Mouse (Mus musculus) MEL (cell line): ENCODE data around the gene En2. TPM values are rescaled to one million over a fixed set of nuclear protein-coding genes. Genes with fewer than 3 reads are reported as not detected.

Experiments
- DNase-seq: peaks from one replicate; pipeline ENCODE4 v3.0.0; 2011; ENCODE audit warnings: low read depth, low spot score
- H3K27ac ChIP-seq: 2 replicates; pipeline ENCODE4 v1.5.1; 2012; ENCODE audit warnings: low read depth, mild to moderate bottlenecking, control low read depth, low read length, moderate library complexity; ENCODE audit not compliant: control insufficient read depth
- H3K27me3 ChIP-seq, 2 experiments: fragments of 150-350 bp in 1 of 2; sonication (generic) in 1 of 2; 2 replicates each; pipeline ENCODE4 v1.6.1; 2012; ENCODE audit warnings: low read length in 2 of 2, mild to moderate bottlenecking in 2 of 2, improper control_type of control experiment in 1 of 2, moderate library complexity in 1 of 2; ENCODE audit not compliant: insufficient read depth in 2 of 2, control insufficient read depth in 1 of 2
- H3K36me3 ChIP-seq, 2 experiments: 2 replicates each; pipeline ENCODE4 v1.6.1; 2012 to 2014; ENCODE audit warnings: low read length in 2 of 2, improper control_type of control experiment in 1 of 2, inconsistent platforms in 1 of 2, mild to moderate bottlenecking in 1 of 2; ENCODE audit not compliant: insufficient read depth in 2 of 2, control insufficient read depth in 1 of 2
- H3K4me1 ChIP-seq, 2 experiments: fragments of 150-350 bp in 1 of 2; sonication (generic) in 1 of 2; 2 replicates each; pipeline ENCODE4 v1.6.1; 2012; ENCODE audit warnings: low read length in 2 of 2, improper control_type of control experiment in 1 of 2, mild to moderate bottlenecking in 1 of 2; ENCODE audit not compliant: insufficient read depth in 2 of 2, control insufficient read depth in 1 of 2
- H3K4me3 ChIP-seq, 2 experiments: fragments of 150-350 bp in 1 of 2; sonication (generic) in 1 of 2; 2 replicates each; pipeline ENCODE4 v1.5.1; 2012; ENCODE audit warnings: low read depth in 2 of 2, low read length in 2 of 2, mild to moderate bottlenecking in 2 of 2, moderate library complexity in 2 of 2, control low read depth in 1 of 2, improper control_type of control experiment in 1 of 2; ENCODE audit not compliant: control insufficient read depth in 1 of 2, insufficient read depth in 1 of 2
- H3K79me2 ChIP-seq: 2 replicates; pipeline ENCODE4 v1.6.1; 2012; ENCODE audit warnings: mild to moderate bottlenecking, low read length, moderate library complexity; ENCODE audit not compliant: control insufficient read depth, poor library complexity, insufficient read depth
- H3K9ac ChIP-seq: 2 replicates; pipeline ENCODE4 v1.6.1; 2012; ENCODE audit warnings: low read depth, mild to moderate bottlenecking, control low read depth, low read length, moderate library complexity; ENCODE audit not compliant: control insufficient read depth, poor library complexity, severe bottlenecking
- H3K9me3 ChIP-seq: fragments of 150-350 bp; sonication (generic); replicated peaks from 2 replicates; pipeline ENCODE4 v1.6.1; 2012; ENCODE audit warnings: mild to moderate bottlenecking, low read length, improper control_type of control experiment, moderate library complexity; ENCODE audit not compliant: insufficient read depth
- CTCF ChIP-seq, 3 experiments: IDR thresholded peaks in 2 of 3; conservative IDR thresholded peaks in 1 of 3; 2 replicates each; pipeline ENCODE4 v1.5.1; 2011 to 2012; ENCODE audit warnings: low read length in 3 of 3, low read depth in 2 of 3, mild to moderate bottlenecking in 2 of 3, improper control_type of control experiment in 1 of 3, inconsistent platforms in 1 of 3, mixed read lengths in 1 of 3, moderate library complexity in 1 of 3; ENCODE audit not compliant: control insufficient read depth in 1 of 3, insufficient read depth in 1 of 3, poor library complexity in 1 of 3, severe bottlenecking in 1 of 3
- ELF1 ChIP-seq: IDR thresholded peaks from 2 replicates; pipeline ENCODE4 v1.6.1; 2014; ENCODE audit warnings: low read depth, mild to moderate bottlenecking, inconsistent platforms, low read length, improper control_type of control experiment, moderate library complexity
- GABPA ChIP-seq: IDR thresholded peaks from 2 replicates; pipeline ENCODE4 v1.6.1; 2012; ENCODE audit warnings: low read depth, mild to moderate bottlenecking, inconsistent platforms, low read length, improper control_type of control experiment, moderate library complexity
- GATA1 ChIP-seq: IDR thresholded peaks from 2 replicates; pipeline ENCODE4 v1.6.1; 2011; ENCODE audit warnings: low read depth, low read length, improper control_type of control experiment
- KAT2A ChIP-seq: conservative IDR thresholded peaks from 2 replicates; pipeline ENCODE4 v1.6.1; 2012; ENCODE audit warnings: low read depth, low read length, improper control_type of control experiment, inconsistent platforms
- MAFK ChIP-seq: IDR thresholded peaks from 2 replicates; pipeline ENCODE4 v1.6.1; 2011; ENCODE audit warnings: low read depth, mild to moderate bottlenecking, low read length, improper control_type of control experiment, borderline replicate concordance
- MAX ChIP-seq: IDR thresholded peaks from 2 replicates; pipeline ENCODE4 v1.6.1; 2011; ENCODE audit warnings: low read length, improper control_type of control experiment
- MAZ ChIP-seq: IDR thresholded peaks from 2 replicates; pipeline ENCODE4 v1.6.1; 2012; ENCODE audit warnings: low read depth, mild to moderate bottlenecking, inconsistent platforms, low read length, improper control_type of control experiment
- MXI1 ChIP-seq: IDR thresholded peaks from 2 replicates; pipeline ENCODE4 v1.6.1; 2011; ENCODE audit warnings: mild to moderate bottlenecking, low read depth, low read length, improper control_type of control experiment
- MYB ChIP-seq: IDR thresholded peaks from 2 replicates; pipeline ENCODE4 v1.6.1; 2011; ENCODE audit warnings: mild to moderate bottlenecking, low read depth, low read length, improper control_type of control experiment
- NELFE ChIP-seq: IDR thresholded peaks from 2 replicates; pipeline ENCODE4 v1.6.1; 2011; ENCODE audit warnings: low read depth, low read length, improper control_type of control experiment
- NRF1 ChIP-seq: IDR thresholded peaks from 2 replicates; pipeline ENCODE4 v1.6.1; 2014; ENCODE audit warnings: low read depth, mild to moderate bottlenecking, inconsistent platforms, low read length, improper control_type of control experiment, moderate library complexity; ENCODE audit not compliant: poor library complexity, insufficient read depth, severe bottlenecking
- POLR2A ChIP-seq, 2 experiments: IDR thresholded peaks; 2 replicates each; pipeline ENCODE4 v1.6.1; 2011 to 2012; ENCODE audit warnings: low read length in 2 of 2, mild to moderate bottlenecking in 2 of 2, control low read depth in 1 of 2, improper control_type of control experiment in 1 of 2, low read depth in 1 of 2, moderate library complexity in 1 of 2; ENCODE audit not compliant: control insufficient read depth in 1 of 2, insufficient read depth in 1 of 2, poor library complexity in 1 of 2
- SMC3 ChIP-seq: IDR thresholded peaks from 2 replicates; pipeline ENCODE4 v1.6.1; 2011; ENCODE audit warnings: low read depth, low read length, improper control_type of control experiment
- TBP ChIP-seq: IDR thresholded peaks from 2 replicates; pipeline ENCODE4 v1.8.0; 2011; ENCODE audit warnings: low read depth, low read length, improper control_type of control experiment
- TCF12 ChIP-seq: IDR thresholded peaks from 2 replicates; pipeline ENCODE4 v1.6.1; 2014; ENCODE audit warnings: low read depth, mild to moderate bottlenecking, inconsistent platforms, low read length, improper control_type of control experiment, moderate library complexity
- UBTF ChIP-seq: IDR thresholded peaks from 2 replicates; pipeline ENCODE4 v1.6.1; 2012; ENCODE audit warnings: low read depth, mild to moderate bottlenecking, inconsistent platforms, low read length, improper control_type of control experiment, moderate library complexity, borderline replicate concordance; ENCODE audit not compliant: insufficient read depth
- USF2 ChIP-seq, 2 experiments: IDR thresholded peaks; 2 replicates each; pipeline ENCODE4 v1.6.1; 2011 to 2012; ENCODE audit warnings: improper control_type of control experiment in 2 of 2, low read length in 2 of 2, borderline replicate concordance in 1 of 2, inconsistent platforms in 1 of 2, low read depth in 1 of 2, mild to moderate bottlenecking in 1 of 2; ENCODE audit not compliant: insufficient read depth in 1 of 2
- ZKSCAN1 ChIP-seq: IDR thresholded peaks from 2 replicates; pipeline ENCODE4 v1.6.1; 2012; ENCODE audit warnings: low read depth, mild to moderate bottlenecking, inconsistent platforms, low read length, improper control_type of control experiment, moderate library complexity
- ZMIZ1 ChIP-seq: IDR thresholded peaks from 2 replicates; pipeline ENCODE4 v1.6.1; 2012; ENCODE audit warnings: low read depth, mild to moderate bottlenecking, inconsistent platforms, low read length, improper control_type of control experiment, moderate library complexity
- ZNF384 ChIP-seq: IDR thresholded peaks from 2 replicates; pipeline ENCODE4 v1.6.1; 2012; ENCODE audit warnings: low read depth, mild to moderate bottlenecking, inconsistent platforms, low read length, improper control_type of control experiment
- polyA plus RNA-seq, 2 experiments: library from polyadenylated mRNA; stranded (reverse) in 1 of 2; unstranded in 1 of 2; fragments of >175 nt in 1 of 2; fragments of >200 nt in 1 of 2; gene quantifications; 2 replicates each; pipeline versions ENCODE4 v1.2.1 to v1.2.4; 2012; ENCODE audit warnings: low replicate concordance in 2 of 2, low read depth in 1 of 2; ENCODE audit not compliant: insufficient read length in 2 of 2, insufficient read depth in 1 of 2, missing spikeins in 1 of 2
- total RNA-seq: library from RNA; depleted of rRNA; stranded (reverse); fragments of 300-350 nt; gene quantifications from 2 replicates; pipeline ENCODE4 v1.2.3, GENCODE M21; 2012

Gene En2
- total and polyA plus RNA-seq, 3 experiments, result not detected

DNA sequence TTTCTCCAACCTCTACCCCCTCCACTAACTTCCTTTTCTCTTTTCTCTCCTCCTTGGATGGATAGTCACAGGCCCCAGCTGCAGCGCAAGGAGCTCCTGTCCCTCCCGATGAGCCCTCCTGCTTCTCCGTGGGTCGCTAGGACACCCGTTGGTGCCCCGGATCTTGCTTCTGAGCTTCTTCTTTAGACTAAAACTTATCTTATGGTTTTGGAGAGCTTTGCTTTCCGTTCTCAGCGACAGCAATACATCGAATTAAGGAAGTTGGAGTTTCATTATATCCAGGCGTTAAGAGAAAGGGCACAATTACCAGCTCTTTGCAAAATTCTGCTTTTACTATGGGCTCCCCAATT is 10.1 kb downstream of the En2 start:
- no peak overlapping the region for H3K9ac ChIP-seq

DNA sequence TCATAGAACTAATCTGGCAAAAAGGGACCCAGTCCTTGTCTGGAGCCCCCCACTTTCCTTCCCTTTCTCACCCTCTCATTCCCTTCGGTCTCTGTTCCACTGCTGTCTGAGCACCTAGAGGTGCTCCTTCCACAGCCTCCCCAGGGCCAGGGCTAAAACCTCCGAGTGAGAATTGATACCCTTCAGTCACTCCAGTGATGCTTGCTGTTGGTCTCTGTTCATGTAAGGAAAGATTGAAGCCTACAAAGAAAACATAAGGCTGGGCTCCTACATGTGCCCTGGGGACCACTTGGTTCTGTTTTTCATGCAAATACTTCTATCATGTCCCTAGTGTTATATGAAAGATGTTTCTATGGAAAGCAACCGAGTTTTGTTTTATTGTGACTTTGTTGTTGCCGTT is 10.5 kb downstream of the En2 start:
- no peak overlapping the region for H3K9ac ChIP-seq
- no peaks in the 10 kb centered on the region; the same call in 1 of the 2 replicates for H3K9me3 ChIP-seq
- H3K27ac ChIP-seq, result no peak overlapping the region
- no peaks in the 10 kb centered on the region for H3K4me1 ChIP-seq
- H3K36me3 ChIP-seq, result no peaks in the 10 kb centered on the region
- TF ChIP-seq SMC3 (no peak), ZKSCAN1 (no peak)
- H3K4me3 ChIP-seq, result no peak overlapping the region
- H3K79me2 ChIP-seq, result no peaks in the 10 kb centered on the region
- no peak for DNase-seq
- H3K27me3 ChIP-seq, result no peaks in the 10 kb centered on the region

More for the DNA sequence above, 10.1 kb downstream of the En2 start:
- no peaks in the 10 kb centered on the region for H3K27me3 ChIP-seq
- no peak overlapping the region for H3K4me3 ChIP-seq
- H3K79me2 ChIP-seq, result no peaks in the 10 kb centered on the region
- TF ChIP-seq GABPA (no peak), TBP (no peak), USF2 (IDR thresholded peaks at IDR 0.05; ENCODE audit: borderline replicate concordance in 1 of 2, insufficient read depth in 1 of 2, low read depth in 1 of 2, low read length in 2 of 2) (no peak), MAFK (no peak), POLR2A (IDR thresholded peaks at IDR 0.05; ENCODE audit: control insufficient read depth in 1 of 2, insufficient read depth in 1 of 2, low read depth in 1 of 2, low read length in 2 of 2, poor library complexity in 1 of 2) (no peak), UBTF (no peak), TCF12 (no peak), ELF1 (no peak), KAT2A (no peak), NELFE (no peak), CTCF (IDR thresholded peaks at IDR 0.05 in 2 of 3, conservative IDR thresholded peaks at IDR 0.05 in 1 of 3; ENCODE audit: control insufficient read depth in 1 of 3, insufficient read depth in 1 of 3, low read depth in 2 of 3, low read length in 3 of 3, poor library complexity in 1 of 3, severe bottlenecking in 1 of 3) (no peak), SMC3 (no peak), MXI1 (no peak), MAZ (no peak), MAX (no peak), MYB (no peak), ZNF384 (no peak), GATA1 (no peak), ZMIZ1 (no peak), NRF1 (no peak)
- H3K4me1 ChIP-seq, result no peaks in the 10 kb centered on the region
- DNase-seq, result no peak
- H3K27ac ChIP-seq, result no peak overlapping the region
- H3K36me3 ChIP-seq, result no peaks in the 10 kb centered on the region
- H3K9me3 ChIP-seq, result no peaks in the 10 kb centered on the region; the same call in 1 of the 2 replicates
